Mouse (Mus musculus): ENCODE measurements around the gene Gm17482.

- TF ChIP-seq CTCF (IDR thresholded peaks at IDR 0.05; ENCODE audit: control insufficient read depth, insufficient read depth, low read length) (no peak), POLR2A (IDR thresholded peaks at IDR 0.05; ENCODE audit: borderline replicate concordance, control insufficient read depth, low read depth, low read length) (no peak)
Measured at GRCm38 (mm10) chr6:115293877-115294276, 66.7 kb downstream of the Gm17482 start.

Measured in bone marrow, adult 2 months (tissue).